In the genomic region with DNA sequence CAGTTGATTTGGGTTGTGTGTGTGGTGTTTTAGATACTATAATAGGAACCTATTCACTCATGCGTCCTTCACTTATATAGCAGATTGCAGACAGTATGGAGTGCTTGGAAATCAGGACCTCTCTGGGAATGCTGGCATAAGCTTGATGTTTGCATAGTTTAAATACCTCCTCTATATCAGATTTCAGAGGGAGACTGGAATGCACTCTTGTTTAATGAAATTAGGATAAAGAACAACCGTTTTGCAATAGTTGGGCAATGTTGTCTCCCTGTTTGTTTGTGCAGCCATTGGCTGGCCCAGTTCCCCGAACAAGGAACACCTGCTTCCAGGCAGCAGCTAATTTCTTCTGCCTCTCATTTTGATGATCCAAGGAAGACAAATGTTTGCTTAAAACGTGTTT, we compare ENCODE assay signal across 12 mouse cellular contexts. TPM values are rescaled to one million over a fixed set of nuclear protein-coding genes. Genes with fewer than 3 reads are reported as not detected.
DNase-seq lines count a peak whose midpoint lies in the region; ATAC-seq and TF ChIP-seq lines count a peak whose summit lies in the region.
"Had no signal": no experiment of that assay in that cellular context is flagged by ENCODE, and none has a peak within 500 bp of the region (broad histone marks: within the 10 kb centered on the region; RNA-seq: fewer than 3 reads in every experiment).

No protein-coding gene starts in this region.

- H3K4me3 ChIP-seq in intestine, postnatal 0 days (ENCODE audit: low read depth, low read length) = no peak overlapping the region
- H3K4me3 ChIP-seq in intestine, embryonic 15.5 days (replicated peaks) = no peak overlapping the region
- no peak overlapping the region for H3K4me3 ChIP-seq in C2C12 (ENCODE audit: insufficient read depth, poor library complexity, severe bottlenecking)
- no peak overlapping the region for H3K4me3 ChIP-seq in lung, embryonic 15.5 days
- H3K4me3 ChIP-seq: hindbrain, embryonic 13.5 days had no signal

- POLR2A ChIA-PET in Patski (lab: Charles Lee) = no interaction called here

- H3K9me3 ChIP-seq in intestine, postnatal 0 days (ENCODE audit: control insufficient read depth) = no peaks in the 10 kb centered on the region
- no peaks in the 10 kb centered on the region for H3K9me3 ChIP-seq in intestine, embryonic 15.5 days
- H3K9me3 ChIP-seq in lung, embryonic 15.5 days = no peaks in the 10 kb centered on the region
- H3K9me3 ChIP-seq: hindbrain, embryonic 13.5 days had no signal

- ATAC-seq in intestine, postnatal 0 days = peak; percentile 7; the same call in 1 of the 2 replicates
- ATAC-seq in intestine, embryonic 15.5 days = no peak
- peak; percentile 66 for ATAC-seq in Patski
- peak; percentile 60; the same call in 1 of the 2 replicates for ATAC-seq in lung, embryonic 15.5 days (ENCODE audit: borderline replicate concordance, extremely low read depth, low FRiP score, low TSS enrichment)

- in situ Hi-C loops in Patski (cut with MboI; ENCODE audit: low pct_unique_long_range_greater_than_20kb) = no loop called here

- no peak overlapping the region for H3K9ac ChIP-seq in intestine, postnatal 0 days (ENCODE audit: low read depth, low read length)
- H3K9ac ChIP-seq in intestine, embryonic 15.5 days = no peak overlapping the region
- no peak overlapping the region for H3K9ac ChIP-seq in lung, embryonic 15.5 days
- H3K9ac ChIP-seq: hindbrain, embryonic 13.5 days had no signal

- peaks cover 50% of the 10 kb centered on the region for H3K79me2 ChIP-seq in C2C12 (ENCODE audit: control insufficient read depth, insufficient read depth)

- peaks cover 30% of the 10 kb centered on the region for H3K36me3 ChIP-seq in intestine, postnatal 0 days (ENCODE audit: control insufficient read depth, insufficient read depth)
- H3K36me3 ChIP-seq in intestine, embryonic 15.5 days = peaks cover 22% of the 10 kb centered on the region
- H3K36me3 ChIP-seq in C2C12 (ENCODE audit: control insufficient read depth, insufficient read depth) = peaks cover 87% of the 10 kb centered on the region
- H3K36me3 ChIP-seq in lung, embryonic 15.5 days = peaks cover 37% of the 10 kb centered on the region

- TF ChIP-seq CTCF in intestine, postnatal 0 days (IDR thresholded peaks at IDR 0.05; ENCODE audit: low read depth) = no peak
- TF ChIP-seq CTCF in C2C12 (IDR thresholded peaks at IDR 0.05; ENCODE audit: control insufficient read depth, insufficient read depth, insufficient read length) (no peak), Patski (IDR thresholded peaks at IDR 0.05) (no peak)

- H3K27me3 ChIP-seq in intestine, postnatal 0 days (replicated peaks; ENCODE audit: control insufficient read depth, insufficient read depth, low read length) = no peaks in the 10 kb centered on the region
- no peaks in the 10 kb centered on the region for H3K27me3 ChIP-seq in intestine, embryonic 15.5 days (replicated peaks)
- no peaks in the 10 kb centered on the region for H3K27me3 ChIP-seq in C2C12 (ENCODE audit: control insufficient read depth, insufficient read depth, insufficient read length)
- H3K27me3 ChIP-seq in Patski = no peaks in the 10 kb centered on the region
- H3K27me3 ChIP-seq in lung, embryonic 15.5 days = no peaks in the 10 kb centered on the region
- H3K27me3 ChIP-seq: hindbrain, embryonic 13.5 days had no signal

- CTCF ChIA-PET in Patski (lab: Charles Lee) = no interaction called here

- no peak overlapping the region for H3K4me2 ChIP-seq in intestine, postnatal 0 days (replicated peaks; ENCODE audit: low read depth)
- no peak overlapping the region for H3K4me2 ChIP-seq in intestine, embryonic 15.5 days (replicated peaks)
- no peak overlapping the region for H3K4me2 ChIP-seq in lung, embryonic 15.5 days
- H3K4me2 ChIP-seq: hindbrain, embryonic 13.5 days had no signal

- H3K79me3 ChIP-seq in C2C12 (ENCODE audit: low read depth) = peaks cover 41% of the 10 kb centered on the region

- WGBS in intestine, postnatal 0 days = 33% methylated on average over 4 of the region's 4 CpGs
- 35% methylated on average over 4 of the region's 4 CpGs for WGBS in intestine, embryonic 15.5 days
- 18% methylated on average over 4 of the region's 4 CpGs for WGBS in lung, embryonic 15.5 days

- DNase-seq in Patski (ENCODE audit: low read depth, low spot score) = no peak
- no peak for DNase-seq in frontal cortex, postnatal 36 days (ENCODE audit: low spot score in 2 of 2)
- DNase-seq in c-Kit-positive CD71-positive TER-119-positive erythroid progenitor cells, embryonic 14.5 days (ENCODE audit: low spot score) = no peak
- DNase-seq: adrenal gland, postnatal 36 days; cerebellum, adult 9-11 months; gastrocnemius, postnatal 10 days; layer of hippocampus, adult 9-11 months had no signal

- no peaks in the 10 kb centered on the region for H3K4me1 ChIP-seq in intestine, postnatal 0 days (replicated peaks; ENCODE audit: control insufficient read depth, insufficient read depth, low read length)
- peaks cover 15% of the 10 kb centered on the region; the same call in 1 of the 2 replicates for H3K4me1 ChIP-seq in intestine, embryonic 15.5 days (replicated peaks)
- peaks cover 37% of the 10 kb centered on the region for H3K4me1 ChIP-seq in lung, embryonic 15.5 days

- no peak overlapping the region for H3K27ac ChIP-seq in intestine, postnatal 0 days (ENCODE audit: low read depth, low read length)
- H3K27ac ChIP-seq in intestine, embryonic 15.5 days = no peak overlapping the region
- H3K27ac ChIP-seq in lung, embryonic 15.5 days = peak overlapping the region; percentile 44; the same call in 1 of the 2 replicates
- H3K27ac ChIP-seq: hindbrain, embryonic 13.5 days had no signal

- H3ac ChIP-seq in C2C12 (ENCODE audit: control insufficient read depth, insufficient read length, low read depth) = no peak overlapping the region

TF ChIP-seq in C2C12, 6 proteins besides CTCF, POLR2A, EP300 and RAD21:
- no peak for TF ChIP-seq MAX (IDR thresholded peaks at IDR 0.05)
- no peak for TF ChIP-seq MYOD1 (IDR thresholded peaks at IDR 0.05; ENCODE audit: control insufficient read depth, insufficient read length, low read depth)
- TF ChIP-seq CEBPB (IDR thresholded peaks at IDR 0.05; ENCODE audit: low read depth) = peak; percentile 76
- no peak for TF ChIP-seq MYOG (IDR thresholded peaks at IDR 0.05; ENCODE audit: control insufficient read depth, extremely low read depth, insufficient read length)
- no peak for TF ChIP-seq USF1 (IDR thresholded peaks at IDR 0.05; ENCODE audit: low read depth)
- TF ChIP-seq FOSL1 (IDR thresholded peaks at IDR 0.05; ENCODE audit: insufficient read depth, low read length, poor library complexity, severe bottlenecking) = no peak

RNA-seq across cellular contexts. Expression of a gene that starts 9.8 kb away (rescaled TPM):
- polyA plus RNA-seq in intestine, postnatal 0 days (2015; fragmentation: Nextera tagmentation; extraction: Ambion mirVana) = 36.5 and 38.5 TPM in 2 replicates
- polyA plus RNA-seq in intestine, embryonic 15.5 days (2015; fragmentation: Nextera tagmentation; extraction: Ambion mirVana) = 46.7 and 52.6 TPM in 2 replicates
- polyA plus RNA-seq in C2C12 (2012; fragmentation: generic; extraction: Trizol) (257 TPM), Patski (2021) (31.4 TPM)
- 45.5 and 45.7 TPM in 2 replicates for polyA plus RNA-seq in lung, embryonic 15.5 days (2015; fragmentation: Nextera tagmentation; extraction: Ambion mirVana)
